Mouse (Mus musculus): Measurements from ENCODE around the gene Mesd. TPM values are rescaled to one million over a fixed set of nuclear protein-coding genes. Genes with fewer than 3 reads are reported as not detected.
"Not testable (repeated sequence)": the region's sequence is repeated elsewhere in the genome, so short reads cannot be mapped to it uniquely, and the experiment has no call there.

The Mesd gene
- polyA plus RNA-seq, 1 experiment from 2014 or later, result 94.3 TPM

DNA sequence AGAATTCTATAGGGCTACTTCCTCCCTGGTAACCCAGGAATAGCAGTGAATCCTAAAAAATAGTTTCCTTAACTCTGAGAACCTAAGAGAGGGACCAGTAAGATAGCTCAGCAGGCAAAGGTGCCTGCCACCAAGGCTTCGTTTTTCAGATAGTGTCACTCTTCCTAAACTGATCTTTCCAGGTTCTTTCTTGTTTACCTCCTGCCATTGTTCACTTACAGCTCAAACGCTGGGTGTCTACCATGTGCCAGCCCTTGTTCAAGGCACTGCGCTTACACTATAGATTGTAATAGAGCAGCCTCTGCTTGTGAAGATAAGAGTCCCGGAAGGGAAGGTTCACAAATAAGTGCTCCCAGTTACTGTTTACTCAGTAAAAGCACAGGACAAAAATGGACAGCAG lies 1.6 kb downstream of the Mesd start:
- H3K4me3 ChIP-seq (ENCODE audit: low read depth, low read length), result no peak overlapping the region
- H3K27ac ChIP-seq (ENCODE audit: low read length), result peak overlapping the region; percentile 66; the same call in 1 of the 2 replicates
- no peak for ATAC-seq (ENCODE audit: insufficient number of reproducible peaks, insufficient read depth, low FRiP score, low read depth)
- H3K36me3 ChIP-seq (ENCODE audit: control insufficient read depth, insufficient read depth, low read length), result peaks cover 7% of the 10 kb centered on the region; the same call in 1 of the 2 replicates
- no peak overlapping the region for H3K4me2 ChIP-seq (replicated peaks; ENCODE audit: low read depth, low read length)
- no peaks in the 10 kb centered on the region for H3K27me3 ChIP-seq (ENCODE audit: control insufficient read depth, insufficient read depth, low read length)
- peaks cover 19% of the 10 kb centered on the region for H3K4me1 ChIP-seq (ENCODE audit: control insufficient read depth, insufficient read depth, low read length)
- WGBS, result 73% methylated on average over 4 of the region's 4 CpGs
- no peaks in the 10 kb centered on the region for H3K9me3 ChIP-seq (ENCODE audit: control insufficient read depth, low read depth, low read length)
- H3K9ac ChIP-seq (replicated peaks; ENCODE audit: low read depth, low read length), result no peak overlapping the region

DNA sequence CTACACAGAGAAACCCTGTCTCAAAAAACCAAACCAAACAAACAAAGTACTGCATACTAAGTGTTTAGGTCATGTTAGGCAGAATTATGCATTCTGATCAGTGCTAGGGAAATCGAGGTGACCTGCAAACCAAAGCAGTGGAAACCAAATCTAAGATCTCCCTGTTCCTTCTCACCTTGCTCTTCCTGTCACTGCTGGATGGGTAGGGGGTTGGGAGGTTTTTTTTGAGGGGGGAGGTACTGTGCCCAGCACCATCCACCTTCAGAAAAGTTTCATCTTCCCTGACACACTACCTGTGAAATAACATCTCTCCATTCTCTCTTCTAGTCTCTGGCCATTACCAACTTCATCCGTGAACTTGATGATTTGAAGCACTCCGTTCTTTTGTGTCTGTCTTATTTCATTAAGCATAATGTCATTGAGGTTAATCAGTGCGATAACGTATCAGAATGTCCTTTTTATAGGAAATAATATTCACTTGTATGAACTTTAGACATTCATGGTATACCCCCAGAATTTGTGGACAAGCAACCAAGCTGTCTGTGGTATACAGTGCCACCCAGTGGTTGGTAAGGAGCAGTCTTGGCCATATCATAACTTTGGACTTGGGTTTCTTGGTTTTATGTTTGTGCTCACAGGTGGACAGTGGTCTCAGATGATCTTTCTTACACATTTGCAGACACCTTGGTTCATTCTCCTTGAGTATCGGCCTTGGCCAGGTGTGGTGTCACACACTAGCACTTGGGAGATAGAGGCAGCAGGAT lies 2.3 kb downstream of the Mesd start:
- Histone ChIP-seq H3K9me3 (ENCODE audit: control insufficient read depth, low read depth, low read length) (no peaks in the 10 kb centered on the region), H3K4me1 (ENCODE audit: control insufficient read depth, insufficient read depth, low read length) (peaks cover 12% of the 10 kb centered on the region), H3K27ac (ENCODE audit: low read length) (no peak overlapping the region), H3K4me2 (replicated peaks; ENCODE audit: low read depth, low read length) (no peak overlapping the region), H3K9ac (replicated peaks; ENCODE audit: low read depth, low read length) (no peak overlapping the region), H3K4me3 (ENCODE audit: low read depth, low read length) (no peak overlapping the region), H3K36me3 (ENCODE audit: control insufficient read depth, insufficient read depth, low read length) (peaks cover 7% of the 10 kb centered on the region; the same call in 1 of the 2 replicates), H3K27me3 (ENCODE audit: control insufficient read depth, insufficient read depth, low read length) (no peaks in the 10 kb centered on the region)
- ATAC-seq (ENCODE audit: insufficient number of reproducible peaks, insufficient read depth, low FRiP score, low read depth), result no peak
- WGBS, result 96% methylated on average over 6 of the region's 6 CpGs

DNA sequence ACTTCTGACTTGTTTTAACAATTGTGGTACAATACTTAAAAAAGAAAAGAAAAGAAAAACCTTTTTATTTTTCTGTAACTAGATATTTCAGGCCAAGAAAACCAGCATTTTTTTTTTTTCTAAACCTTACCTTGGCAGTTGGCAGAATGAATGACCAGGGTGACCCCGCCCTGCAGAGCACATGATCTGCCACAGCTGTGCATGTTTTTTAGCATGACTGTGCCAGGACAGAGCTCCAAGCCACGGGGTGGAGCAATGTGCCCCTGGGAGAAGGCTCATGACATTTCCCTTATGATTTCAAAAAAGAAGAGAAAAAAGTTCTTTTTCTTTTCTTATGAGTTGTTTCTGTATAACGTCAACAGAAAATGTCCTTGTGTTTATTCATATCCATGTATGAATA lies 5.1 kb downstream of the Mesd start:
- Histone ChIP-seq H3K9me3 (ENCODE audit: control insufficient read depth, low read depth, low read length) (no peaks in the 10 kb centered on the region), H3K9ac (replicated peaks; ENCODE audit: low read depth, low read length) (no peak overlapping the region), H3K4me2 (replicated peaks; ENCODE audit: low read depth, low read length) (no peak overlapping the region), H3K4me3 (ENCODE audit: low read depth, low read length) (no peak overlapping the region), H3K4me1 (ENCODE audit: control insufficient read depth, insufficient read depth, low read length) (peaks cover 12% of the 10 kb centered on the region), H3K36me3 (ENCODE audit: control insufficient read depth, insufficient read depth, low read length) (no peaks in the 10 kb centered on the region; the same call in 1 of the 2 replicates), H3K27me3 (ENCODE audit: control insufficient read depth, insufficient read depth, low read length) (no peaks in the 10 kb centered on the region), H3K27ac (ENCODE audit: low read length) (no peak overlapping the region)
- WGBS, result 43% methylated on average over 3 of the region's 3 CpGs
- no peak for ATAC-seq (ENCODE audit: insufficient number of reproducible peaks, insufficient read depth, low FRiP score, low read depth)

DNA sequence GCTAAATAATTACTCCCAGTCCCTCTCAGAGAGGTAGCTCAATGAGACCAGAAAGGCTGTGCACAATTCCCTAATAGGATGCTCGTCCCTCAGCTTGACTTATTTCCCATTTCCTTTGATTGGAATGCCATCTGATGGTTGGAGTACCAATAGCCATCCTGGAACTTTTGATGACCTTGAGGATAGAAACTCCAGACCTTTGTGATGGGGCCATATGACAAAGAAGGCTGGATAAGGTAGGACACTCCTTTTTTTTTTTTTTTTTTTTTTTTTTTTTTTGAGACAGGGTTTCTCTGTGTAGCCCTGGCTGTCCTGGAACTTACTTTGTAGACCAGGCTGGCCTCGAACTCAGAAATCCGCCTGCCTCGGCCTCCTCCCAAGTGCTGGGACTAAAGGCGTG lies 5.7 kb downstream of the Mesd start:
- peaks cover 15% of the 10 kb centered on the region for H3K4me1 ChIP-seq (ENCODE audit: control insufficient read depth, insufficient read depth, low read length)
- 93% methylated on average over 5 of the region's 5 CpGs for WGBS

DNA sequence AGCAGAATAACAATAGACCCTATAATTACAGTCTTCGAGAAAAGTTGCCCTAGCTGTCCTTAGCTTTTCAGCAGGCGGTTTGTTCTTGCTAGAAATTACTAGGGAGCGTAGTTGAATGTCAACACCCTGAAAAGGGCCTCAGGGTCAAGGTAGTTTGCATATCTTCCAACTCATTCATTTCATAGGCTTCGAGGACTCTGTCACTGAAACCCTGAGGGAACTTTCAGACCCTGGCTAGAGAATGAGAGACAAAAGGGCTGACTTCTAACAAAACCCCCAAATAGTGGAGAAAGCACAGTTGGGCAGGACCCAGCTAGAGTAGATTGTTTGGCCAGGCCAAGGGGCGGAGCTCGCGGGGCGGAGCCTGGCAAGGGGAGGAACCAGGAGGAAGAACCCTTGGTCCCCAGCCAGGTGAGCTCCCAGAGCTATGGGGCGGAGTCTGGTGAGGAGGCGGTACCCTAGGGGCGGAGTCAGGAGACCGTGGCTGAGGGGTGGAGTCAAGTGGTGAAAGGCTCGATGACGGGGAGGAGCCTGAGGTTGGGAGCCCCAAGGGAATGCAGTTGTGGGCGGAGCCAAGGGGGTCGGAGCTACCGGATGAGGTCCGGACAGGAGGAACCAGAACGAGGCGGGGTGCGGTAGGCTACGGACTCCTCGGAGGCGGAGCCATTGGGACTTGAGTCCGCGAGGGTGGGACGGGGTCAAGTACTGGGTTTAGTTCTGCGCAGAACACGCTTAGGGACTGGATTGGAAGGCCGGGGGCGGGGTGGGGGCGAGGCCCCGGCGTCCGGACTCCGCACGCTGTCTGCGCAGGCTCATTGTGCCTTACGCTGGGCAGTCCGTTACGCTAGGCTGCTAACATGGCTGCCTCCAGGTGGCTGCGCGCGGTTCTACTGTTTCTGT lies 7.4 kb downstream of the Mesd start:
- peak overlapping the region; percentile 63 for H3K4me2 ChIP-seq (replicated peaks; ENCODE audit: low read depth, low read length)
- peak overlapping the region; percentile 91 for H3K27ac ChIP-seq (ENCODE audit: low read length)
- H3K9ac ChIP-seq (replicated peaks; ENCODE audit: low read depth, low read length), result peak overlapping the region; percentile 78
- peaks cover 15% of the 10 kb centered on the region for H3K4me1 ChIP-seq (ENCODE audit: control insufficient read depth, insufficient read depth, low read length)
- H3K36me3 ChIP-seq (ENCODE audit: control insufficient read depth, insufficient read depth, low read length), result peaks cover 11% of the 10 kb centered on the region
- ATAC-seq (ENCODE audit: insufficient number of reproducible peaks, insufficient read depth, low FRiP score, low read depth), result peak; percentile 99
- no peaks in the 10 kb centered on the region for H3K9me3 ChIP-seq (ENCODE audit: control insufficient read depth, low read depth, low read length)
- 3% methylated on average over 44 of the region's 44 CpGs for WGBS
- H3K27me3 ChIP-seq (ENCODE audit: control insufficient read depth, insufficient read depth, low read length), result no peaks in the 10 kb centered on the region
- peak overlapping the region; percentile 81 for H3K4me3 ChIP-seq (ENCODE audit: low read depth, low read length)

More for the DNA sequence above, 5.7 kb downstream of the Mesd start:
- H3K4me3 ChIP-seq (ENCODE audit: low read depth, low read length); H3K9ac ChIP-seq (replicated peaks; ENCODE audit: low read depth, low read length); ATAC-seq (ENCODE audit: insufficient number of reproducible peaks, insufficient read depth, low FRiP score, low read depth); H3K4me2 ChIP-seq (replicated peaks; ENCODE audit: low read depth, low read length); H3K27ac ChIP-seq (ENCODE audit: low read length); H3K36me3 ChIP-seq (ENCODE audit: control insufficient read depth, insufficient read depth, low read length); H3K27me3 ChIP-seq (ENCODE audit: control insufficient read depth, insufficient read depth, low read length); H3K9me3 ChIP-seq (ENCODE audit: control insufficient read depth, low read depth, low read length): not testable (repeated sequence)

DNA sequence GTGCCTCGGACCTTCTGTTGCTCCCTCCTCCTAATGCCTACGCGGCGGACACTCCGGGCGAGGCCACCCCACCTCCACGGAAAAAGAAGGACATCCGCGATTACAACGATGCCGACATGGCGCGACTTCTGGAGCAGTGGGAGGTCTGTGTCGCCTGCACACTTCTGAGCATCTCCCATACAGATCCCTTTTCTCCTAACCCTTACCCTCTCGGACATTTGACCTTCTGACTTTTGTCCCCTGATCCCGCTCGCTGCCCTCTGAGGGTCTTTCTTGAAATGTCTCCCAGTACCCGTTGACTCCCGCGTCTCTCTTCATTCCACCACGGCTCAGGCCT lies 8.0 kb downstream of the Mesd start:
- no peak for ATAC-seq (ENCODE audit: insufficient number of reproducible peaks, insufficient read depth, low FRiP score, low read depth)
- under 1% methylated on average over 20 of the region's 21 CpGs for WGBS
- H3K9ac ChIP-seq (replicated peaks; ENCODE audit: low read depth, low read length), result peak overlapping the region; percentile 78
- H3K4me2 ChIP-seq (replicated peaks; ENCODE audit: low read depth, low read length), result peak overlapping the region; percentile 63
- no peaks in the 10 kb centered on the region for H3K27me3 ChIP-seq (ENCODE audit: control insufficient read depth, insufficient read depth, low read length)
- H3K9me3 ChIP-seq (ENCODE audit: control insufficient read depth, low read depth, low read length), result no peaks in the 10 kb centered on the region
- peaks cover 14% of the 10 kb centered on the region for H3K36me3 ChIP-seq (ENCODE audit: control insufficient read depth, insufficient read depth, low read length)
- peak overlapping the region; percentile 91 for H3K27ac ChIP-seq (ENCODE audit: low read length)
- peaks cover 15% of the 10 kb centered on the region for H3K4me1 ChIP-seq (ENCODE audit: control insufficient read depth, insufficient read depth, low read length)
- H3K4me3 ChIP-seq (ENCODE audit: low read depth, low read length), result peak overlapping the region; percentile 81

DNA sequence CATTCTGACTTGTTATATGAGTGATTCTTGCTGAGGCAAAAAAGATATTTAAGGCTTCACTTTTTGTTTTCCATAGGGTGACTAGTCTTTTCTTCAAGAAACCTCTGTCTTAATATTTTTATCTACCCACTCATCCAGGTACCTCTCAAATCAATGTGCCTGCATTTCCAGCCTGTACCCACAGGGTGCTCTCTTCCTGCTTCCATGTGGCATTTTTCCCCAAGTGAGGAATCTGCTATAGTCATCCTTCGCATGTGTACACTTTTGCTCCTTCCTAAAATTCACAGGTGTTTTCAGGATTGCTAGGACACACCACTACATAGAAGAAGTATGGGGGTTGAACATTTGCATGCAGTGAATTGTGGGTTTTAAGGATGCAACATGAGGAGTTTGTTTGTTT lies 10.1 kb downstream of the Mesd start:
- H3K27me3 ChIP-seq (ENCODE audit: control insufficient read depth, insufficient read depth, low read length), result no peaks in the 10 kb centered on the region
- H3K4me3 ChIP-seq (ENCODE audit: low read depth, low read length), result no peak overlapping the region
- no peak overlapping the region for H3K27ac ChIP-seq (ENCODE audit: low read length)
- H3K4me1 ChIP-seq (ENCODE audit: control insufficient read depth, insufficient read depth, low read length), result peaks cover 15% of the 10 kb centered on the region
- no peak overlapping the region for H3K9ac ChIP-seq (replicated peaks; ENCODE audit: low read depth, low read length)
- ATAC-seq (ENCODE audit: insufficient number of reproducible peaks, insufficient read depth, low FRiP score, low read depth), result no peak
- no peaks in the 10 kb centered on the region for H3K9me3 ChIP-seq (ENCODE audit: control insufficient read depth, low read depth, low read length)
- 88% methylated on average over 1 of the region's 1 CpGs for WGBS
- H3K4me2 ChIP-seq (replicated peaks; ENCODE audit: low read depth, low read length), result no peak overlapping the region
- peaks cover 30% of the 10 kb centered on the region for H3K36me3 ChIP-seq (ENCODE audit: control insufficient read depth, insufficient read depth, low read length)

DNA sequence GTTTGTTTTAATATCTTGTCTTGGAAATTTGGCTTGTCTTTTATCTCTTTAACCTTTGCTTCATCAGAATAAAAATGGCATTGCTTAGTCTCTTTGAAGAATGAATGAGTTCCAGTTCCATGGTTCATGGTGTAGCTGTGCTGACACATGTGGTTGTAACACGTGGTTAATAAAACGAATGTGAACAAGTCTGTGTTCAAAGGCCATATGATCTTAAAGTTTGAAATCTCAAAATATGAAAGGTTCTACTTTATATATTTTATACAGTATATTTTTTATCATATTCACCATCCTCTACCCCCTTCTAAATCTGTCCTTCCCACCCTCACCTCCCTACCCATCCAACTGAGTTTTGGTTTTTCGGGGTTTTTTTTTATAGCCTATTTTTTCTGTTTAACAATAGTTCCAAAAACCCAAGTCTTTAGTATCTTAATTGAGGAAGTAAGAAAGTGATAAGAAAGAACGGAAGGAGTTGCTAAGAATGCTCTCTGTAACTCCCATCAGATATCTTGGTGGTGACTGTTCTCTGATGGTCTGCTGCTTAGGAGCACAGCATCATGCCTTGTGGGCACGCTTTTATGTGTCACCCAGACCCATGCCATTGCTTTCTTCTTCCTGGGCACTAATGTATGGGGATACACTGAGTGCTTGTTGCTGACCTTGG lies 11.9 kb downstream of the Mesd start:
- peaks cover 15% of the 10 kb centered on the region for H3K4me1 ChIP-seq (ENCODE audit: control insufficient read depth, insufficient read depth, low read length)
- H3K27ac ChIP-seq (ENCODE audit: low read length), result no peak overlapping the region
- no peaks in the 10 kb centered on the region for H3K27me3 ChIP-seq (ENCODE audit: control insufficient read depth, insufficient read depth, low read length)
- no peak for ATAC-seq (ENCODE audit: insufficient number of reproducible peaks, insufficient read depth, low FRiP score, low read depth)
- H3K4me3 ChIP-seq (ENCODE audit: low read depth, low read length), result no peak overlapping the region
- WGBS, result 92% methylated on average over 5 of the region's 5 CpGs
- H3K9me3 ChIP-seq (ENCODE audit: control insufficient read depth, low read depth, low read length), result no peaks in the 10 kb centered on the region
- no peak overlapping the region for H3K9ac ChIP-seq (replicated peaks; ENCODE audit: low read depth, low read length)
- H3K36me3 ChIP-seq (ENCODE audit: control insufficient read depth, insufficient read depth, low read length), result peaks cover 33% of the 10 kb centered on the region
- H3K4me2 ChIP-seq (replicated peaks; ENCODE audit: low read depth, low read length), result no peak overlapping the region

All from stomach, embryonic 14.5 days (tissue).